Mouse (Mus musculus): Measurements from ENCODE around the gene Wfdc15a. TPM values are rescaled to one million over a fixed set of nuclear protein-coding genes. Genes with fewer than 3 reads are reported as not detected.

Gene Wfdc15a
- total RNA-seq, 1 experiment from 2014 or later = not detected

Other genes starting within 250 kb of the Wfdc15a start
- 79.0 and 109 TPM in 2 replicates for gene Ywhab, start 205.2 kb downstream of the Wfdc15a start, total RNA-seq (2017)
- 0.37 TPM in 1 of 2 replicates, not detected in the other for gene Pabpc1l, start 174.7 kb downstream of the Wfdc15a start, total RNA-seq (2017)
- 132 and 208 TPM in 2 replicates for gene Stk4, start 129.8 kb downstream of the Wfdc15a start, total RNA-seq (2017)
- gene Tomm34, start 129.0 kb downstream of the Wfdc15a start, total RNA-seq (2017) = 35.7 and 40.4 TPM in 2 replicates
- 0.59 TPM in 1 of 2 replicates, not detected in the other for gene Kcns1, start 29.0 kb downstream of the Wfdc15a start, total RNA-seq (2017)
- not detected in 2 replicates for gene Wfdc5, start 17.4 kb downstream of the Wfdc15a start, total RNA-seq (2017)
- not detected in 2 replicates for gene Wfdc12, start 9.5 kb downstream of the Wfdc15a start, total RNA-seq (2017)
- not detected in 2 replicates for gene Wfdc15b, start 21.5 kb upstream of the Wfdc15a start, total RNA-seq (2017)
- not detected in 2 replicates for gene Svs2, start 38.3 kb upstream of the Wfdc15a start, total RNA-seq (2017)
- gene Svs3b, start 56.5 kb upstream of the Wfdc15a start, total RNA-seq (2017) = not detected in 2 replicates
- not detected in 2 replicates for gene Svs4, start 78.3 kb upstream of the Wfdc15a start, total RNA-seq (2017)
- not detected in 2 replicates for gene Svs3a, start 89.1 kb upstream of the Wfdc15a start, total RNA-seq (2017)
- not detected in 2 replicates for gene Svs6, start 116.6 kb upstream of the Wfdc15a start, total RNA-seq (2017)
- gene Svs5, start 132.6 kb upstream of the Wfdc15a start, total RNA-seq (2017) = not detected in 2 replicates
- 10.1 and 10.4 TPM in 2 replicates for gene Slpi, start 189.0 kb upstream of the Wfdc15a start, total RNA-seq (2017)
- not detected in 2 replicates for gene Rbpjl, start 203.0 kb upstream of the Wfdc15a start, total RNA-seq (2017)
- not detected in 2 replicates for gene Matn4, start 205.0 kb upstream of the Wfdc15a start, total RNA-seq (2017)
- gene Sdc4, start 243.8 kb upstream of the Wfdc15a start, total RNA-seq (2017) = 0.05 TPM in 1 of 2 replicates, not detected in the other